Mouse (Mus musculus) thymus, postnatal 4 days (tissue): ENCODE results near the gene Mocs1.
"Not testable (repeated sequence)": the region's sequence is repeated elsewhere in the genome, so short reads cannot be mapped to it uniquely, and the experiment has no call there.

Experiments used
- DNase-seq: peaks from one replicate; pipeline ENCODE4 v3.0.0; 2021

The Mocs1 gene

DNA sequence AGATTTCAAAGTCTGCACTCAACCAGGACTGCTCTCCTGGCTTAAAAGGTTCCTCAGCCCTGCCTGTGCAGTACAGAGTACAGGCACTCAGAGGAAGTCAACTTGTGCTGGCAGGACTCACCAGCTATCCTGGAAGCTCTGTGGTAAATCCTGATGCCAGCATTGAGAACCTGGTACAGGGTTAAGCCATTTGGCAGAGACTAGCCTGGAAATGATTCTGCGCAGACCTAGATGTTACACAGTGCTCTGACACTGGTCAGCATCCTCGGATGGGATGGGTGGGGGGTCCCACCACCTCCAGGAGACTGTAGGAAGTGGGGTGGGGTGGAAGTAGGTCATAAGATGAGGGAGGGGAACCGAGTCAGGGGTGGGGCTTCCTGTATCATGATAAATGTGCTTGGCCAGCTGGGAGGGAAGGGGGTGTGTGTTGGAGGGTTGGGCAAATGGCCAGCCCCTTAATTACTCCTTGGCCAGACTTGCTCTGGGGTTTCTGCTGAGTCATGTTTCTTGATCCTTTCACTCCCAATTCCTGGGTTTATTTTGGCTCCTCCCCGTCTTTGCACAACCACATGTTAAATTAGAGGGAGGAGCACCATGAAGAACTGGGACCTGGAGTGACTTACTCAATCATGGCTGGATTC, 4.0 kb downstream of the Mocs1 start:
- no peak for DNase-seq

DNA sequence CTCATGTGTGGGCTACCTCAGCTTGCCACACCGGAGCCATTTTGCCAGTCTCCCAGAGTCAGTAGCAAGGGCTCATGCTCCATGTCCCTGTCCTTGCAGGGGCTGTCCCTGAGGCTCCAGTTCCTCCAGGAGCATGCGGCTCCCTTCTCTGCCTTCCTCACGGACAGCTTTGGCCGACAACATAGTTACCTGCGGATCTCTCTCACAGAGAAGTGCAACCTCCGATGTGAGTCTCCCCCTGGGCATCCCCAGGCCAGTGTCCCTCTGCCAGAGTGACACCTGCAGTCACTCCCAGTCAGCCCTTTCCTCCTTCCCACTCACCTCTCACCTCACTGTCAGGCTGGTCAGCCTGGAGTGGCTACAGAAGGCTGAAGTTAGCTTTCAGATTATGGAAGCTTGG, 4.9 kb downstream of the Mocs1 start:
- DNase-seq = no peak

DNA sequence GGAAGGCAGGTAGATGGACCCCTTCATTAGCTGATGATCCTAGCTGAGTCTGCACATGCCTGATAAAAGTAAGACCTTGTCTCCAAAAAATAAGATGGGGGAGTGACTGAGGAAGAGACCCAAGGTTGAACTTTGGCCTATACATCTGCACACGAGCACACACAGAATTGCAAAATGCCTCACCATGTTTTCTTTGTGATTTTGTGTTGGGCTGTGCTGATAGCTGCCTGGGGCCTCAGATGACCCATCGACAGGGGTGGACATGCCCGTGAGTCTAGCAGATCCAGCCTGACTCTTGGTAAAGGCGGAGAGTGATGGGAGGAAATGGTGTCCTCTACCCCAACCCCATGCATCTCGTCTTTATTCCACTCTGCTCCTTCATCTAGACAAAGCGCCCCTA, 6.1 kb downstream of the Mocs1 start:
- DNase-seq = no peak

- DNase-seq = peak; percentile 5
Measured at GRCm38 (mm10) chr17:49435081-49435480, 6.9 kb downstream of the Mocs1 start.

DNA sequence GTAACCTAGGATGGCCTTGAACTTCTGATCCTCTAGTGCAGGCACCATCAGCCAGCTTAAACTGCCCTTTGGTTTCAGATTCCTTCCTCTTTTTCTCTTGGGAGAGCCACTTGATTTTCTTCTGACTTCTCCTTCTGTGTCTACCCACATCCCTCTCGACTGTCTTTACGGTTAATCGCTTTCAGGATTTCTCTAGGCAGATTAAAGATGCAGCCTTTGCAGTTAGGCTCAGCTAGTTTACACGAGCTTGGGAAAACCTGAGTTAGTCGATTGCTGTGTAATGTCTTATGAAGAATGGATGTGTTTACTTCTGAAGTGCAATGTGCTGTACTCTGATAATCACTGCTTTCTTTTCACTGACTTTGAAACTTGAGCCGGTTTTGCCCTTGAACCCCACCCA, 8.5 kb downstream of the Mocs1 start:
- no peak for DNase-seq

GRCm38 (mm10) chr17:49437306-49437705, 9.1 kb downstream of the Mocs1 start:
- DNase-seq = not testable (repeated sequence)

GRCm38 (mm10) chr17:49438822-49439574, 10.8 kb downstream of the Mocs1 start:
- no peak for DNase-seq

- DNase-seq = no peak
Measured at GRCm38 (mm10) chr17:49439706-49440105, 11.5 kb downstream of the Mocs1 start.

GRCm38 (mm10) chr17:49440331-49441130, 12.4 kb downstream of the Mocs1 start:
- no peak for DNase-seq

- DNase-seq = not testable (repeated sequence)
Measured at GRCm38 (mm10) chr17:49442841-49443240, 14.7 kb downstream of the Mocs1 start.

DNA sequence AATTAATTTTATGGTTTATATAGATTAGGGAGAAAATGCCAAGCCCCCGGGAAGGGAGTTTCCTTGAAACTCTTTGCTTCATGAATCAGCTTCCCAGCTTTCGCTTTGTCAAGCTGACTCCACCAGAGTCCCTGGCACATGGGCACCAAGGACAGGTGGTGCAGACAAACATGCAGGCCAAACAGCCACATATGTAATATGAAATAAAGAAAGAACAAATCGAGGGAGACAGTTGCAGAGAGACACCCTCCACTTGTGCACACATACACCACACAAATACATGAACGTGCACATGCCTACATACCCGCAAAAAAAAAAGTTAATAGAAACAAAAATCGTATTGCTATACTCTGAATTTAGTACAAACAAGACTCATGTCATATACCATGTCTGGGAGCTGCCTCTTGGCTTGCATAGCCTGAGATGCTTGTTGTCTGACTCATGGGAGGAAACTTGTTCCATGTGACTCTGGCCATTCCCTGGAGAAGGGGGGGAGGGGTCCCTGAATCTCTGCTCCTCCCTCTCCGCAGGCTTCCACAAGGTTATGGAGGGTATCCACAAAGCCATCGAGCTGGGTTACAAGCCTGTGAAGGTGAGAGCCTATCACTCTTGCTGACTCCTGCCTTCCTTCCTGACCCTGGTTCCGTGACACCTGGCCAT, 20.5 kb downstream of the Mocs1 start:
- DNase-seq = no peak

DNA sequence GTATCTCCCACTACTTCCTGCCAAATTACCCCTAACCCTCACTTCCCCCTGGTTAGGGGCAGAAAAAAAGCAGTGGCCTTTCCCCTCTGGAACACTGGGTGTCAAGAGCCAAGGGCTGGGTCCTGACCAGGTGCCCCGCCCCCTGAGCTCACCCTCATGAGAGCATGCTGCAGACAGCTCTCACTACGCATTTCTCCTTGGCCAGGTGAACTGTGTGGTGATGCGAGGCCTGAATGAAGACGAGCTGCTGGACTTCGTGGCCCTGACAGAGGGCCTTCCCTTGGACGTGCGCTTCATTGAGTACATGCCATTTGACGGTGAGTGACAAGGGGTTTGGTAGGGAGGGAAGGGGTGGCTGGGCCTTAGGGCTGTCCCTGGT, 21.1 kb downstream of the Mocs1 start:
- DNase-seq = no peak

GRCm38 (mm10) chr17:49450922-49451321, 22.8 kb downstream of the Mocs1 start:
- no peak for DNase-seq

GRCm38 (mm10) chr17:49456334-49456733, 28.2 kb downstream of the Mocs1 start:
- no peak for DNase-seq

DNA sequence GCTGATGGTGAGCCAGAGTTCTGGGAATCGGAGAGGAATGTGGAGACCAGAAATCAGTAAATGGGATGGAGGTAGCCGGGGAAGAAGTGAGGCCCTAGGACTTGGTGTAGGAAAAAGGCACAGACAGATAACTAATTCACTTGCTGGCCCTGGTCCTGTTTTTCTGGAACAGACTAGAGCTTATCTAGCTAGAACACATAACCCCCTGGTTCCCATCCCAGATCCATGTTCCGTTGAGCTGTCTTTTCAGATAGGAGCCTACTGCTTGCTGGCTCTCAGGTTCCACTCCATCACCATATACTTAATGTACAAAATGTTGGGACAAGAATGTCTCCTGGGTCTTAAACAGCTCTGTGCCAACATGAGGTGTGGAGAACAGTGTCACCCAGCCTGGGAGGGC, 29.7 kb downstream of the Mocs1 start:
- no peak for DNase-seq

GRCm38 (mm10) chr17:49458386-49458785, 30.2 kb downstream of the Mocs1 start:
- DNase-seq = no peak

GRCm38 (mm10) chr17:49464884-49465283, 36.7 kb downstream of the Mocs1 start:
- no peak for DNase-seq

- peak; percentile 73 for DNase-seq
Measured at GRCm38 (mm10) chr17:49468223-49468622, 40.1 kb downstream of the Mocs1 start.

- DNase-seq = no peak
Measured at GRCm38 (mm10) chr17:49472626-49473025, 44.5 kb downstream of the Mocs1 start.

- DNase-seq = no peak
Measured at GRCm38 (mm10) chr17:49474051-49474450, 45.9 kb downstream of the Mocs1 start.

- DNase-seq = no peak
Measured at GRCm38 (mm10) chr17:49475174-49475573, 47.0 kb downstream of the Mocs1 start.

- DNase-seq = no peak
Measured at GRCm38 (mm10) chr17:49477370-49477769, 49.2 kb downstream of the Mocs1 start.

- no peak for DNase-seq
Measured at GRCm38 (mm10) chr17:49481876-49482275, 53.7 kb downstream of the Mocs1 start.
